Mouse (Mus musculus) small intestine, adult 2 months (tissue): ENCODE results near the gene Rcc1.
A peak's percentile ranks its signal among the peaks of the same experiment; 100 is the strongest.

ENCODE experiments used
- CTCF ChIP-seq: fragments of 200-500 bp; IDR thresholded peaks from 2 replicates; pipeline ENCODE4 v1.5.1; 2012; ENCODE audit warnings: low read depth, mild to moderate bottlenecking, control low read depth, inconsistent platforms, low read length, moderate library complexity, mixed read lengths; ENCODE audit not compliant: insufficient replicate concordance, insufficient read length; ENCODE audit errors: extremely low read depth
- POLR2A ChIP-seq: fragments of 200-500 bp; IDR thresholded peaks from 2 replicates; pipeline ENCODE4 v1.6.1; 2012; ENCODE audit warnings: low read depth, mild to moderate bottlenecking, control low read depth, inconsistent platforms, low read length, moderate library complexity

- TF ChIP-seq CTCF: peak; percentile 20; the same call in 1 of the 2 replicates
- peak; percentile 13; the same call in 1 of the 2 replicates for TF ChIP-seq POLR2A
Observed at GRCm38 (mm10) chr4:132302939-132303479, 50.4 kb downstream of the Rcc1 start, which contains the start of gene Rab42.
